Mouse (Mus musculus) adrenal gland, postnatal 0 days (tissue): ENCODE measurements around the gene Nenf. TPM values are rescaled to one million over a fixed set of nuclear protein-coding genes. Genes with fewer than 3 reads are reported as not detected.

Experiments used
- polyA plus RNA-seq: library from polyadenylated mRNA; unstranded; fragments of >200 nt; fragmentation: Nextera tagmentation; extraction: Ambion mirVana; gene quantifications from 2 replicates; pipeline ENCODE4 v1.2.1, GENCODE M21; 2015

Gene Nenf
- polyA plus RNA-seq = 254 and 391 TPM in 2 replicates

DNA sequence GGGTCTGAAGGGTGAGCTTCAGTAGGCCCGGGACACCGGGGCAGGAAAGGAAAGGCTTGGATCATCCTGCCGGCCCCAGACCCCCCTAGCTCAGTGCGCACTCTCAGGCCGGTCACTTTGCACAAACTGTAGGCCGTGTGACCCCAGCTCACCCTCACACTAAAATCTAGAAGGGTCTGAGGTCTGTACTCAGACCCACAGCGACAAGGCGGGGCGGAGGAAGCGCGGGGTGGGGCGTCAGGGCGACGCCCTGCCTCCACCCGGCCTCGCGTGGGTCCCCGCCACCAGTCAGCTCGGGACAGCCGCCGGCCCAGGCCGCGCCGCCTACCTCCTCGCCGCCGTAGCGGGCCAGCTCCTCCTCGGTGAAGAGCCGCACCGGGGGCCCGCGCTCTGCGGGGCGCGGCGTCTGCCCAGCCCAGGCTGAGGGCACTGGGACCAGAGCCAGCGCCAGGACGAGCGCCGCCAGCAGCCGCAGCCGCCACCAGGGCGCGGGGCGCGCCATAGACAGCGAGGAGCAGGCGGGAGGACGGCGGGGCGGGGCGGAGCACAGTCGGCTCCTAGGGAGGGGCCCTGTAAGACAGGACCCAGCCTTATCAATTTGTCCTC is at the start of gene Nenf:
Gene Nenf (minus strand): TSS at position 604 of the 606 bp plus-strand sequence.

DNA sequence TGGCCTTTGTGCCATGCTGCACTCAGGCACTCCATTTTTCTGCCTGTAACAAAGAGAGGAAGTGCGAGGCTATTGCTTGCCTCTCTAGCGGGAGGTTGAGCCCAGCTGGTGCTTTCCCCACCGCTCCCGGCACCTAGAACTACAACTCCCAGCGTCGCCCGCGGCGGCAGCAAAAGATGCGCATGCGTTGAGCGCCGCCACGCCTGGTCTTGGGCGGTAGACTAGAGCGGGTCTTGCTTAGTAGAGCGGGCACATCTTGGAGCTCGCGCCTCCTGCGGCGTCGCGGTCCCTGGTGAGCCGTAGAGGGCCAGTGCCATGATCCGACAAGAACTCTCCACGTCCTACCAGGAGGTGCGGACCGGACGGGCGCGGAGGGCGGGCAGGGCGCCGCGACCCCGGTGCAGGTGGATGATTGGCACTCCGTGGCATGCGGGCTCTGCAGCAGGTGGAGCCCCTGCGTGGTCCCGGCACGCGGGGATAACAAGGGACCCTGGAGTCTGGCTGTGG is 7.8 kb upstream of the Nenf start, which contains the start of gene Tmem206:
Gene Tmem206 (plus strand): TSS at position 187 of the 507 bp plus-strand sequence.

Other genes starting within 250 kb of the Nenf start
- 5.5 and 10.3 TPM in 2 replicates for gene Batf3, start 220.3 kb downstream of the Nenf start, polyA plus RNA-seq
- gene Fam71a, start 153.4 kb downstream of the Nenf start, polyA plus RNA-seq = not detected in 2 replicates
- 2.7 and 3.4 TPM in 2 replicates for gene Atf3, start 100.2 kb downstream of the Nenf start, polyA plus RNA-seq
- gene Tmem206, start 7.7 kb upstream of the Nenf start, polyA plus RNA-seq = 7.7 and 12.3 TPM in 2 replicates
- gene Ppp2r5a, start 85.1 kb upstream of the Nenf start, polyA plus RNA-seq = 26.0 and 32.3 TPM in 2 replicates